Mouse (Mus musculus): ENCODE results near the gene Lman1l.

GRCm38 (mm10) chr9:57597265-57597664 is 23.3 kb downstream of the Lman1l start:
- TF ChIP-seq POLR2A (IDR thresholded peaks at IDR 0.05; ENCODE audit: insufficient read depth, low read length) (no peak), CTCF (IDR thresholded peaks at IDR 0.05; ENCODE audit: low read depth, low read length) (no peak), EP300 (IDR thresholded peaks at IDR 0.05; ENCODE audit: insufficient read depth, low read depth, low read length) (no peak)
